9 mouse cellular contexts compared by ENCODE assay signal in the genomic region with DNA sequence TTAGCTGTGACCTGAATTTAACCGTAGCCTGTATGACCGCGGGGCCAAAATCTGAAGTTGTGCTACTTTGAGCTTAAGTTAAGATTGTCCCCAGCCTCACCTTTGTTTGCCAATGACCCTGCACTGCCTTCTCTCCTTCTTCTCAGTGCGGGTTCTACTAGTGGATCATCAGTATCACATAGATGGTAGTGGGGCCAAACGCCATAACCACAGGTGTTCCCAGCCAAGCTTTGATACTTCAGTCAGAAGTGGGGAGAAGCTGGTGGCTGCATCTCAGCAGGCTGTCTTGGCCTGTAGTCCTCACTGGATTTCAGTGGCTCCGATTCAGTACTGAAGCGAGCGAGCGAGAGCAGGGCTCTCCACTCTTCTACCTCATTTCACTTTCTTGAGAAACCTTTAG. TPM values are rescaled to one million over a fixed set of nuclear protein-coding genes. Genes with fewer than 3 reads are reported as not detected.
A peak's percentile ranks its signal among the peaks of the same experiment; 100 is the strongest.
DNase-seq lines count a peak whose midpoint lies in the region; ATAC-seq and TF ChIP-seq lines count a peak whose summit lies in the region.
"Had no signal": no experiment of that assay in that cellular context is flagged by ENCODE, and none has a peak within 500 bp of the region (broad histone marks: within the 10 kb centered on the region; RNA-seq: fewer than 3 reads in every experiment).

No protein-coding gene starts in this region.

- no peaks in the 10 kb centered on the region; the same call in 1 of the 2 replicates for H3K36me3 ChIP-seq in heart, adult 2 months (ENCODE audit: control insufficient read depth, insufficient read depth, low read length)
- H3K36me3 ChIP-seq in forebrain, embryonic 10.5 days (replicated peaks): no peaks in the 10 kb centered on the region
- no peaks in the 10 kb centered on the region for H3K36me3 ChIP-seq in midbrain, embryonic 15.5 days (replicated peaks)

- TF ChIP-seq EP300 in heart, adult 2 months (IDR thresholded peaks at IDR 0.05; ENCODE audit: insufficient read depth, low read depth, low read length): no peak

- peak; percentile 37 to 44 for DNase-seq in heart, adult 2 months
- no peak for DNase-seq in heart, adult 11 months
- peak; percentile 17 for DNase-seq in forebrain, embryonic 10.5 days (ENCODE audit: extremely low spot score, low spot score)
- DNase-seq in kidney, adult 11 months: peak; percentile 17
- no peak for DNase-seq in urinary bladder, adult 18-20 months (ENCODE audit: low spot score in 2 of 2)
- DNase-seq in cerebellum, postnatal 4 days (ENCODE audit: low spot score in 2 of 2): no peak
- no peak for DNase-seq in spleen, postnatal 36 days (ENCODE audit: low spot score in 2 of 2)

- no peaks in the 10 kb centered on the region for H3K79me2 ChIP-seq in heart, adult 2 months (replicated peaks; ENCODE audit: control insufficient read depth, insufficient read depth, low read length)

- peak overlapping the region; percentile 99 for H3K4me2 ChIP-seq in midbrain, embryonic 15.5 days

- no peaks in the 10 kb centered on the region for H3K27me3 ChIP-seq in heart, adult 2 months (ENCODE audit: control insufficient read depth, insufficient read depth, low read length)
- H3K27me3 ChIP-seq in forebrain, embryonic 10.5 days (ENCODE audit: poor library complexity, severe bottlenecking): peaks cover 29% of the 10 kb centered on the region
- peaks cover 10% of the 10 kb centered on the region for H3K27me3 ChIP-seq in midbrain, embryonic 15.5 days (replicated peaks)
- H3K27me3 ChIP-seq: CH12.LX had no signal

- H3K4me1 ChIP-seq in heart, adult 2 months (ENCODE audit: control insufficient read depth, insufficient read depth, low read length): no peaks in the 10 kb centered on the region; the same call in 1 of the 2 replicates
- peaks cover 14% of the 10 kb centered on the region for H3K4me1 ChIP-seq in forebrain, embryonic 10.5 days
- H3K4me1 ChIP-seq in midbrain, embryonic 15.5 days: peaks cover 9% of the 10 kb centered on the region

- no peak for ATAC-seq in midbrain, embryonic 15.5 days (replicated peaks)

- TF ChIP-seq CTCF in heart, adult 2 months (IDR thresholded peaks at IDR 0.05): no peak

- H3K9me3 ChIP-seq in forebrain, embryonic 10.5 days: no peaks in the 10 kb centered on the region
- H3K9me3 ChIP-seq in midbrain, embryonic 15.5 days: no peaks in the 10 kb centered on the region

- intact Hi-C loops in heart, adult 2 months (cut with DNase I): no loop called here

- peak overlapping the region; percentile 58 for H3K4me3 ChIP-seq in heart, adult 2 months
- peak overlapping the region; percentile 58 for H3K4me3 ChIP-seq in forebrain, embryonic 10.5 days
- H3K4me3 ChIP-seq in midbrain, embryonic 15.5 days: peak overlapping the region; percentile 53

- peak overlapping the region; percentile 81 for H3K9ac ChIP-seq in heart, adult 2 months (ENCODE audit: low read depth, low read length)
- peak overlapping the region; percentile 53; the same call in 1 of the 2 replicates for H3K9ac ChIP-seq in midbrain, embryonic 15.5 days

- WGBS in heart, adult 2 months: 26% methylated on average over 9 of the region's 9 CpGs
- 22% methylated on average over 9 of the region's 9 CpGs for WGBS in forebrain, embryonic 10.5 days
- 22% methylated on average over 9 of the region's 9 CpGs for WGBS in midbrain, embryonic 15.5 days

- peak overlapping the region; percentile 62 for H3K27ac ChIP-seq in heart, adult 2 months
- peak overlapping the region; percentile 77; the same call in 1 of the 2 replicates for H3K27ac ChIP-seq in forebrain, embryonic 10.5 days
- H3K27ac ChIP-seq in midbrain, embryonic 15.5 days: no peak overlapping the region

- TF ChIP-seq POLR2A in heart, adult 2 months (IDR thresholded peaks at IDR 0.05; ENCODE audit: insufficient read depth, low read depth, low read length): no peak

RNA-seq across cellular contexts. Expression of gene Agtr1a, which starts 0.7 kb away (rescaled TPM):
- total RNA-seq in heart, adult 2 months (2021): 10 to 100 TPM; 47.8 to 55.4 TPM
- polyA plus RNA-seq in heart, adult 2 months (2012; rRNA removed): 50.6 and 69.4 TPM in 2 replicates
- 1.5 and 1.6 TPM in 2 replicates for polyA plus RNA-seq in forebrain, embryonic 10.5 days (2016; fragmentation: Nextera tagmentation; extraction: Ambion mirVana)
- 0.40 and 0.59 TPM in 2 replicates for polyA plus RNA-seq in midbrain, embryonic 15.5 days (2015; fragmentation: Nextera tagmentation; extraction: Ambion mirVana)
- total RNA-seq: CH12.LX had no signal

Comparison
In these comparisons a context has a peak if more than half of its experiments do, and no peak if none do; other contexts are left out.
1. DNase-seq: peak in heart, adult 2 months (2 of 2), forebrain, embryonic 10.5 days (single experiment) and kidney, adult 11 months (single experiment); none in heart, adult 11 months (single experiment), urinary bladder, adult 18-20 months (0 of 2), cerebellum, postnatal 4 days (0 of 2) and spleen, postnatal 36 days (0 of 2).
2. RNA of gene Agtr1a, which starts 0.7 kb away (polyA plus RNA-seq): 50.6 to 69.4 TPM in heart, adult 2 months; 1.5 to 1.6 TPM in forebrain, embryonic 10.5 days and 0.40 to 0.59 TPM in midbrain, embryonic 15.5 days; every median in the first group is over 10 times any median in the second.
3. Peak in every context shown above with its lines, with median percentiles within 50 percentile points of each other: H3K4me3 ChIP-seq.